Mouse (Mus musculus) spleen, postnatal 10 days (tissue): Measurements from ENCODE around the gene Gnl1.
"Not testable (repeated sequence)": the region's sequence is repeated elsewhere in the genome, so short reads cannot be mapped to it uniquely, and the experiment has no call there.

ENCODE experiments used
- DNase-seq, 2 experiments: peaks; one replicate each; pipeline ENCODE4 v3.0.0; 2021 to 2022; ENCODE audit warnings: low spot score in 2 of 2

The Gnl1 gene

GRCm38 (mm10) chr17:36023710-36024654 lies 44.3 kb downstream of the Gnl1 start:
- peak; percentile 32 to 44 for DNase-seq

- no peak for DNase-seq
These were observed 45.5 kb downstream of the Gnl1 start for GRCm38 (mm10) chr17:36025197-36025596.

GRCm38 (mm10) chr17:36025901-36026300 lies 46.2 kb downstream of the Gnl1 start:
- no peak for DNase-seq

- DNase-seq: no peak
These were observed 48.0 kb downstream of the Gnl1 start for GRCm38 (mm10) chr17:36027663-36028062.

GRCm38 (mm10) chr17:36028879-36029619 lies 49.4 kb downstream of the Gnl1 start:
- DNase-seq: no peak

GRCm38 (mm10) chr17:36030046-36030702 lies 50.5 kb downstream of the Gnl1 start:
- DNase-seq: peak; percentile 45 to 55

- DNase-seq: not testable (repeated sequence)
These were observed 51.3 kb downstream of the Gnl1 start for GRCm38 (mm10) chr17:36030703-36031582.

- DNase-seq: peak; percentile 74 to 80
These were observed 52.1 kb downstream of the Gnl1 start for GRCm38 (mm10) chr17:36031583-36032331.

- DNase-seq: peak in 1 of 2 experiments; percentile 76
These were observed 52.8 kb downstream of the Gnl1 start, which contains the start of gene H2-T23 for GRCm38 (mm10) chr17:36032351-36032875. Gene H2-T23, minus strand, starts transcription at chr17:36032855.

GRCm38 (mm10) chr17:36034524-36034923 lies 54.9 kb downstream of the Gnl1 start:
- DNase-seq: not testable (repeated sequence)

GRCm38 (mm10) chr17:36035010-36035638 lies 55.5 kb downstream of the Gnl1 start:
- peak; percentile 63 to 84 for DNase-seq

- DNase-seq: not testable (repeated sequence)
These were observed 56.5 kb downstream of the Gnl1 start for GRCm38 (mm10) chr17:36036126-36036525.
